Comparison of ENCODE assay signal across 24 mouse cellular contexts in the genomic region with DNA sequence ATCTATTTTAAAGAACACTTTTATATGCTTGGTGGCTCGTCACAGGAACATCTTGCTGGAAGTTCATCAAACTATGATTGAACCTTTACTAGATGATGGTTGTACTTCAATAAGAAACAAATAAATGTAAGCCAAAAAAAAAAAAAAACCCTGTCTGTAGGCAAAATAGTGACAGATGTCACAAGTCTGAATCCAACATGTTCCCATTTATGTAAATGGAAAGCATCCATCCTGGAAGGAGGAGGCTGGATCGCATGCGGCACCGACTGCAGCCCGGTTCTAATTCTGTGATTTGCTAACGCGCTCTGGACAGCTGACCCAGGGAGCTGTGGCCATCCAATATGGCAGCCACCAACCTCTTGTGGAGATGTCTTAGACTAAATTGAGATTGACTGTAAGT.
"Had no signal": no experiment of that assay in that cellular context is flagged by ENCODE, and none has a peak within 500 bp of the region (broad histone marks: within the 10 kb centered on the region; RNA-seq: fewer than 3 reads in every experiment).

No protein-coding gene starts in this region.

- H3K27me3 ChIP-seq: limb, embryonic 12.5 days; limb, embryonic 15.5 days; midbrain, embryonic 15.5 days; neural tube, embryonic 12.5 days; neural tube, embryonic 15.5 days; stomach, embryonic 15.5 days had no signal

- H3K27ac ChIP-seq: kidney, postnatal 0 days; layer of hippocampus, adult 2 months; left cerebral cortex, adult 2 months; limb, embryonic 12.5 days; limb, embryonic 15.5 days; liver, embryonic 14.5 days; macrophage; midbrain, embryonic 12.5 days; midbrain, embryonic 15.5 days; neural tube, embryonic 12.5 days; neural tube, embryonic 15.5 days; stomach, embryonic 15.5 days had no signal

- DNase-seq: kidney, postnatal 25 days; layer of hippocampus, adult 9-11 months; layer of hippocampus, postnatal 36 days; left cerebral cortex, postnatal 4 days; liver, postnatal 0 days; lung, embryonic 14.5 days; retina, postnatal 1 day; right cerebral cortex, postnatal 25 days; spleen, adult 18-20 months; thymus, postnatal 25 days had no signal

- H3K4me3 ChIP-seq: layer of hippocampus, adult 2 months; left cerebral cortex, adult 2 months; limb, embryonic 12.5 days; limb, embryonic 15.5 days; midbrain, embryonic 12.5 days; midbrain, embryonic 15.5 days; neural tube, embryonic 12.5 days; neural tube, embryonic 15.5 days; stomach, embryonic 15.5 days had no signal

- H3K36me3 ChIP-seq: limb, embryonic 12.5 days; limb, embryonic 15.5 days; midbrain, embryonic 12.5 days; midbrain, embryonic 15.5 days; neural tube, embryonic 12.5 days; neural tube, embryonic 15.5 days; stomach, embryonic 15.5 days had no signal

- H3K4me2 ChIP-seq: limb, embryonic 12.5 days; limb, embryonic 15.5 days; liver, embryonic 11.5 days; lung, embryonic 14.5 days; midbrain, embryonic 12.5 days; midbrain, embryonic 15.5 days; neural tube, embryonic 12.5 days; neural tube, embryonic 15.5 days; stomach, embryonic 15.5 days had no signal

- H3K4me1 ChIP-seq: stomach, embryonic 15.5 days had no signal

- H3K9ac ChIP-seq: limb, embryonic 12.5 days; limb, embryonic 15.5 days; liver, embryonic 14.5 days; liver, postnatal 0 days; lung, embryonic 14.5 days; midbrain, embryonic 12.5 days; midbrain, embryonic 15.5 days; neural tube, embryonic 12.5 days; neural tube, embryonic 15.5 days; stomach, embryonic 15.5 days had no signal

- H3K9me3 ChIP-seq: limb, embryonic 12.5 days; limb, embryonic 15.5 days; midbrain, embryonic 12.5 days; midbrain, embryonic 15.5 days; neural tube, embryonic 12.5 days; neural tube, embryonic 15.5 days; stomach, embryonic 15.5 days had no signal

- ATAC-seq: liver, postnatal 0 days; lung, postnatal 0 days; midbrain, embryonic 15.5 days had no signal
